Mouse (Mus musculus): ENCODE data around the gene Defb23. TPM values are rescaled to one million over a fixed set of nuclear protein-coding genes. Genes with fewer than 3 reads are reported as not detected.

The Defb23 gene
- polyA plus RNA-seq, 1 experiment from 2014 or later = not detected

DNA sequence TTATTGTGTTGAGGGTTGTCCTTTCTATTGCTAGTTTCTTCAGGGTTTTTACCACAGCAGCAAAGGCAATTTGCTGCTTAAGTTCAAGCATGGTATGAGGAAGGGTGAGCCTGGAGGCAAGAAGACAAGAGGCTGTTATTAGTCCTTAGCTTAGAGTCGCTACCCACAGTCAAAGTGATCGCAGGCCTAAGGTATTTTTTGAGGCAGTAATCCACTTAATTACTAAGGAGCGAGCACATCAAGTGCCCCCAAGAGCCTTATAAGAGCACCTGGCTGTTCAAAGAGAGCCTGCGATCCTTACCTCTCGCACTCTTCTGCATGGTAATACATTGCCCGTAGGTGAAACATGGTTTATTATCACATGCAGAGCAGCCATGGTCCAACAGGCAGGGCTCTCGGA, 17.3 kb upstream of the Defb23 start:
- no peak for ATAC-seq (ENCODE audit: low read depth)
- WGBS = 67% methylated on average over 7 of the region's 7 CpGs

DNA sequence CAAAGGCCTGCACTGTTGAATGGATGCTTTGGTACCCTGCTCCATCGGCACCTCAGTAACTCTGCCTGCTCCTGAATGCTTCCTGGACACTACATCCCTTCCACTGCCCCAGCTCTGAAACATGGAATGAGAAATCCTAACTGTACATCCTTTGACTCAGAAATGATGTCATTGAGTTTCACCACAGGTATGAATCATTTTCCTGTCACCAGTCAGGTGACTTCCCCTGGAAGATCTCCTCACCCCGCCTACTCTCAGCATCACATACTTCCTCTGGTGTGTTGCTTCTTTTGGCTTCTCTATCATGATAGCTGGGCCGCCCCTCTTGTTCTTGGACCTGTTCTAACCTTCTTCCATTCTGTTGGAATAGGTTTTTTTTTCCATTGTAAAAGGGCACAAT, 16.5 kb upstream of the Defb23 start:
- no peaks in the 10 kb centered on the region for H3K4me1 ChIP-seq (replicated peaks; ENCODE audit: control insufficient read depth, insufficient read depth, low read length)
- ATAC-seq (ENCODE audit: low read depth) = no peak
- 78% methylated on average over 3 of the region's 3 CpGs for WGBS

More for the DNA sequence above, 17.3 kb upstream of the Defb23 start:
- H3K36me3 ChIP-seq (ENCODE audit: control insufficient read depth, insufficient read depth, low read length) = no peaks in the 10 kb centered on the region
- no peak overlapping the region for H3K4me3 ChIP-seq (ENCODE audit: low read length)
- no peaks in the 10 kb centered on the region for H3K9me3 ChIP-seq (ENCODE audit: control insufficient read depth, low read length)
- H3K9ac ChIP-seq (ENCODE audit: low read length) = no peak overlapping the region
- no peak overlapping the region for H3K4me2 ChIP-seq (ENCODE audit: low read depth, low read length)
- no peaks in the 10 kb centered on the region for H3K4me1 ChIP-seq (replicated peaks; ENCODE audit: control insufficient read depth, insufficient read depth, low read length)
- H3K27ac ChIP-seq (ENCODE audit: low read length) = no peak overlapping the region
- H3K27me3 ChIP-seq (ENCODE audit: control insufficient read depth, insufficient read depth, low read depth, low read length) = no peaks in the 10 kb centered on the region

GRCm38 (mm10) chr2:152476763-152477162, 12.3 kb upstream of the Defb23 start, which contains the start of gene Defb20:
Gene Defb20, plus strand, starts transcription at chr2:152477063.
- Histone ChIP-seq H3K27ac (ENCODE audit: low read length) (no peak within 1 kb of the TSS), H3K9ac (ENCODE audit: low read length) (no peak within 1 kb of the TSS), H3K4me2 (ENCODE audit: low read depth, low read length) (no peak within 1 kb of the TSS), H3K27me3 (ENCODE audit: control insufficient read depth, insufficient read depth, low read depth, low read length) (no peaks in the 10 kb centered on the region), H3K36me3 (ENCODE audit: control insufficient read depth, insufficient read depth, low read length) (no peaks in the 10 kb centered on the region), H3K4me3 (ENCODE audit: low read length) (no peak within 1 kb of the TSS), H3K4me1 (replicated peaks; ENCODE audit: control insufficient read depth, insufficient read depth, low read length) (no peaks in the 10 kb centered on the region), H3K9me3 (ENCODE audit: control insufficient read depth, low read length) (no peaks in the 10 kb centered on the region)
- WGBS = 46% methylated on average over 2 of the region's 2 CpGs
- ATAC-seq (ENCODE audit: low read depth) = no peak

More for the DNA sequence above, 16.5 kb upstream of the Defb23 start:
- no peak overlapping the region for H3K9ac ChIP-seq (ENCODE audit: low read length)
- no peak overlapping the region for H3K27ac ChIP-seq (ENCODE audit: low read length)
- no peaks in the 10 kb centered on the region for H3K36me3 ChIP-seq (ENCODE audit: control insufficient read depth, insufficient read depth, low read length)
- no peaks in the 10 kb centered on the region for H3K27me3 ChIP-seq (ENCODE audit: control insufficient read depth, insufficient read depth, low read depth, low read length)
- no peak overlapping the region for H3K4me2 ChIP-seq (ENCODE audit: low read depth, low read length)
- no peak overlapping the region for H3K4me3 ChIP-seq (ENCODE audit: low read length)
- H3K9me3 ChIP-seq (ENCODE audit: control insufficient read depth, low read length) = no peaks in the 10 kb centered on the region

DNA sequence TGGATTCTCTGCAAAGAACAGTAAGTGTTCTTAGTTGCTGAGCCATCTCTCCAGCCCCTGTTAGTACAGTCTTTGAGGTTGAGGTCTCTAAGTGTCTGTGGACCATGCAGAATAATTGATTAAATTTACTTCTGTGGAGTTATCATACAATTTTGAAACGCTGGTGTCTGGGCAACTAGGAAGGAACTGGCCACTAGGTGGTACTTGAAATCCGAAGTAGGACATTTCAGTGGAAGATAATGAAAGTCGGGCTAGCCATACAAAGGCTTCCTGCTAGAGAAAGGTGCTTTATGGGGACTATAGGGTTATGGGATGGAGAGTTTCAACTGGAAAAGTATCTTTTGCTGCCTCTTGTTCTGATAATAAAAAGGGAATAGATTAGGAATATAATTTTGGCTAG, 8.0 kb upstream of the Defb23 start:
- no peaks in the 10 kb centered on the region for H3K36me3 ChIP-seq (ENCODE audit: control insufficient read depth, insufficient read depth, low read length)
- no peak overlapping the region for H3K4me3 ChIP-seq (ENCODE audit: low read length)
- WGBS = 17% methylated on average over 3 of the region's 3 CpGs
- H3K27me3 ChIP-seq (ENCODE audit: control insufficient read depth, insufficient read depth, low read depth, low read length) = no peaks in the 10 kb centered on the region
- no peak overlapping the region for H3K4me2 ChIP-seq (ENCODE audit: low read depth, low read length)
- H3K27ac ChIP-seq (ENCODE audit: low read length) = no peak overlapping the region
- no peaks in the 10 kb centered on the region for H3K4me1 ChIP-seq (replicated peaks; ENCODE audit: control insufficient read depth, insufficient read depth, low read length)
- no peaks in the 10 kb centered on the region for H3K9me3 ChIP-seq (ENCODE audit: control insufficient read depth, low read length)
- no peak overlapping the region for H3K9ac ChIP-seq (ENCODE audit: low read length)
- ATAC-seq (ENCODE audit: low read depth) = no peak

- Histone ChIP-seq H3K27ac (ENCODE audit: low read length) (no peak overlapping the region), H3K4me2 (ENCODE audit: low read depth, low read length) (no peak overlapping the region), H3K9ac (ENCODE audit: low read length) (no peak overlapping the region), H3K9me3 (ENCODE audit: control insufficient read depth, low read length) (no peaks in the 10 kb centered on the region), H3K4me1 (replicated peaks; ENCODE audit: control insufficient read depth, insufficient read depth, low read length) (no peaks in the 10 kb centered on the region), H3K4me3 (ENCODE audit: low read length) (no peak overlapping the region), H3K36me3 (ENCODE audit: control insufficient read depth, insufficient read depth, low read length) (no peaks in the 10 kb centered on the region), H3K27me3 (ENCODE audit: control insufficient read depth, insufficient read depth, low read depth, low read length) (no peaks in the 10 kb centered on the region)
- ATAC-seq (ENCODE audit: low read depth) = no peak
- 25% methylated on average over 7 of the region's 7 CpGs for WGBS
These were observed 6.6 kb upstream of the Defb23 start for GRCm38 (mm10) chr2:152470973-152471372.

DNA sequence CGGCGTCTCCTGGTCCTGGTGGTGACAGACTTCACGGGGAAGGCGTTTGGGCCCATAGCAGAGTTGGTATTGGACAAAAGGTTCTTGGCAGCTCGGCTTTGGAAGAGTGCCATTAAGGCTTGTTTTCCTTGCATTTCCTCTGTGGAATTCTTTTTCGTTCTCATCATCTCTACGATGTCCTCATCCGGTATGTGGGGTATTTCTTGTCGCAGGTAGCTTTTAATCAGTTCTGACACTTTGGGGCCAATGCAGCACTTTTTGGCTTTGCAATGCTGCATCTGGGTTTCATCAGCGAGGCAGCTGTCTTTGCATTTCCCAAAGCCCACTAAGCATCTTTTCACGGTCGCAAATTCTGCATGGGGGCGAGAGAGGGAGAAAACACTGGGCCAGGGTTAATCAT, 5.2 kb downstream of the Defb23 start:
- Histone ChIP-seq H3K9ac (ENCODE audit: low read length) (no peak overlapping the region), H3K9me3 (ENCODE audit: control insufficient read depth, low read length) (no peaks in the 10 kb centered on the region), H3K27me3 (ENCODE audit: control insufficient read depth, insufficient read depth, low read depth, low read length) (no peaks in the 10 kb centered on the region), H3K4me1 (replicated peaks; ENCODE audit: control insufficient read depth, insufficient read depth, low read length) (no peaks in the 10 kb centered on the region), H3K36me3 (ENCODE audit: control insufficient read depth, insufficient read depth, low read length) (no peaks in the 10 kb centered on the region), H3K27ac (ENCODE audit: low read length) (no peak overlapping the region), H3K4me2 (ENCODE audit: low read depth, low read length) (no peak overlapping the region), H3K4me3 (ENCODE audit: low read length) (no peak overlapping the region)
- ATAC-seq (ENCODE audit: low read depth) = no peak
- WGBS = 40% methylated on average over 13 of the region's 13 CpGs

- no peak overlapping the region for H3K4me2 ChIP-seq (ENCODE audit: low read depth, low read length)
- no peaks in the 10 kb centered on the region for H3K27me3 ChIP-seq (ENCODE audit: control insufficient read depth, insufficient read depth, low read depth, low read length)
- no peak overlapping the region for H3K27ac ChIP-seq (ENCODE audit: low read length)
- WGBS = 53% methylated on average over 4 of the region's 4 CpGs
- H3K9ac ChIP-seq (ENCODE audit: low read length) = no peak overlapping the region
- no peaks in the 10 kb centered on the region for H3K4me1 ChIP-seq (replicated peaks; ENCODE audit: control insufficient read depth, insufficient read depth, low read length)
- 0 out of 2 replicates have a peak, but pooled peaks have one; percentile 34 for ATAC-seq (ENCODE audit: low read depth)
- H3K9me3 ChIP-seq (ENCODE audit: control insufficient read depth, low read length) = no peaks in the 10 kb centered on the region
- H3K36me3 ChIP-seq (ENCODE audit: control insufficient read depth, insufficient read depth, low read length) = no peaks in the 10 kb centered on the region
- no peak overlapping the region for H3K4me3 ChIP-seq (ENCODE audit: low read length)
These were observed 12.2 kb downstream of the Defb23 start for GRCm38 (mm10) chr2:152452101-152452781.

DNA sequence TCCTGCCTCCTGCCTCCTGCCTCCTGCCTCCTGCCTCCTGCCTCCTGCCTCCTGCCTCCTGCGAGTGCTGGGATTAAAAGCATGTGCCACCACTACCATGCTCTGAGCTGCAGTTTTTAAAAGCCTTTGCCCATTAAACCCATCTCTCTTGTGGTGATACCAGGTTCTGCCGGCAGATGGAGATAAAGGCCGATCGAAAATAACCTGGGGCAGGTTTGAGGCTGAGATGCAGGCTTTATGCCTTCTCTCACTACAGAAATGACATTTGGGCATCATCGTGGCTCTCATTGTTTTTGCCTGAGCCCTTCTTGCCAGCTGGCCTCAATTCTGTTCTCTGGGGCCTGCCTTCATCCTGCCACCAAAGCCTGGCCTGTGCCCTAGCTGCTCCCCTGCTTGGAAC, 14.2 kb downstream of the Defb23 start:
- Histone ChIP-seq H3K27me3 (ENCODE audit: control insufficient read depth, insufficient read depth, low read depth, low read length) (no peaks in the 10 kb centered on the region), H3K4me3 (ENCODE audit: low read length) (no peak overlapping the region), H3K36me3 (ENCODE audit: control insufficient read depth, insufficient read depth, low read length) (no peaks in the 10 kb centered on the region), H3K9ac (ENCODE audit: low read length) (no peak overlapping the region), H3K4me1 (replicated peaks; ENCODE audit: control insufficient read depth, insufficient read depth, low read length) (no peaks in the 10 kb centered on the region), H3K27ac (ENCODE audit: low read length) (no peak overlapping the region), H3K4me2 (ENCODE audit: low read depth, low read length) (no peak overlapping the region), H3K9me3 (ENCODE audit: control insufficient read depth, low read length) (no peaks in the 10 kb centered on the region)
- ATAC-seq (ENCODE audit: low read depth) = no peak
- WGBS = 3% methylated on average over 5 of the region's 5 CpGs

DNA sequence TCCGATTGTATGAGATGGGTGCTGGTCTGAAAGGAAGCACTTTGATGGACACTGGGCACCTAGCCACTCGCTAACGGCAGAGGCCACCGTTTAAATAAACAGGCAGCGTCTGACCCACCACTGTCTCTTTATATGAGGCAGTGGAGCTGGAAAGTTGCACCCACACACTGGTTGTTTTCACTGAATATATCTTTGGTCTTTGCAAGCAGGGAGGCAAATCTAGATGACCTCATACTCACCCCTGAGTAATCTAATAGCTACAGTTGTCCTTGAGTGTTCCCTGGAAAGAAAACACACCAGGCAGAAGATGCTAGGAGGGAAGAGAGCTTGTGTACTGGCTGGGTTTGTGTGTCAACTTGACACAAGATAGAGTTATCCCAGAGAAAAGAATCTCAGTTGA, 17.0 kb downstream of the Defb23 start:
- H3K9ac ChIP-seq (ENCODE audit: low read length) = no peak overlapping the region
- no peaks in the 10 kb centered on the region for H3K36me3 ChIP-seq (ENCODE audit: control insufficient read depth, insufficient read depth, low read length)
- no peak overlapping the region for H3K4me3 ChIP-seq (ENCODE audit: low read length)
- no peaks in the 10 kb centered on the region for H3K27me3 ChIP-seq (ENCODE audit: control insufficient read depth, insufficient read depth, low read depth, low read length)
- H3K4me2 ChIP-seq (ENCODE audit: low read depth, low read length) = no peak overlapping the region
- no peak overlapping the region for H3K27ac ChIP-seq (ENCODE audit: low read length)
- H3K9me3 ChIP-seq (ENCODE audit: control insufficient read depth, low read length) = no peaks in the 10 kb centered on the region
- no peak for ATAC-seq (ENCODE audit: low read depth)
- WGBS = 17% methylated on average over 5 of the region's 5 CpGs
- no peaks in the 10 kb centered on the region for H3K4me1 ChIP-seq (replicated peaks; ENCODE audit: control insufficient read depth, insufficient read depth, low read length)

- H3K27ac ChIP-seq (ENCODE audit: low read length) = no peak overlapping the region
- WGBS = 54% methylated on average over 2 of the region's 2 CpGs
- no peaks in the 10 kb centered on the region for H3K9me3 ChIP-seq (ENCODE audit: control insufficient read depth, low read length)
- H3K4me3 ChIP-seq (ENCODE audit: low read length) = no peak overlapping the region
- ATAC-seq (ENCODE audit: low read depth) = no peak
- H3K4me2 ChIP-seq (ENCODE audit: low read depth, low read length) = no peak overlapping the region
- no peaks in the 10 kb centered on the region for H3K4me1 ChIP-seq (replicated peaks; ENCODE audit: control insufficient read depth, insufficient read depth, low read length)
- no peaks in the 10 kb centered on the region for H3K36me3 ChIP-seq (ENCODE audit: control insufficient read depth, insufficient read depth, low read length)
- H3K27me3 ChIP-seq (ENCODE audit: control insufficient read depth, insufficient read depth, low read depth, low read length) = no peaks in the 10 kb centered on the region
- no peak overlapping the region for H3K9ac ChIP-seq (ENCODE audit: low read length)
These were observed 17.8 kb downstream of the Defb23 start for GRCm38 (mm10) chr2:152446642-152447041.

Measured in lung, embryonic 16.5 days (tissue).